ENCODE assay signal across 8 mouse cellular contexts in genomic region chr2:145161046-145161700, GRCm38 (mm10). TPM values are rescaled to one million over a fixed set of nuclear protein-coding genes. Genes with fewer than 3 reads are reported as not detected.
A peak's percentile ranks its signal among the peaks of the same experiment; 100 is the strongest.
DNase-seq lines count a peak whose midpoint lies in the region; ATAC-seq and TF ChIP-seq lines count a peak whose summit lies in the region.

No protein-coding gene starts in this region.

- no peak overlapping the region for H3K9ac ChIP-seq in kidney, postnatal 0 days (ENCODE audit: low read depth, low read length)
- no peak overlapping the region for H3K9ac ChIP-seq in liver, embryonic 11.5 days (ENCODE audit: low read depth, low read length)

- no peaks in the 10 kb centered on the region for H3K27me3 ChIP-seq in kidney, postnatal 0 days (ENCODE audit: insufficient read depth, low read length)
- no peaks in the 10 kb centered on the region for H3K27me3 ChIP-seq in liver, embryonic 11.5 days (replicated peaks; ENCODE audit: control insufficient read depth, insufficient read depth, low read length)

- no peak; the same call in 1 of the 2 replicates for ATAC-seq in kidney, postnatal 0 days (replicated peaks; ENCODE audit: low FRiP score, low read depth)
- peak; percentile 60 for ATAC-seq in liver, embryonic 11.5 days (replicated peaks; ENCODE audit: low FRiP score)

- H3K4me1 ChIP-seq in kidney, postnatal 0 days (replicated peaks; ENCODE audit: insufficient read depth, low read length), result no peaks in the 10 kb centered on the region
- no peaks in the 10 kb centered on the region for H3K4me1 ChIP-seq in liver, embryonic 11.5 days (replicated peaks; ENCODE audit: control insufficient read depth, insufficient read depth, low read length)
- H3K4me1 ChIP-seq in olfactory bulb, adult 2 months (ENCODE audit: control insufficient read depth, insufficient read depth, low read length), result no peaks in the 10 kb centered on the region

- H3K36me3 ChIP-seq in kidney, postnatal 0 days (ENCODE audit: insufficient read depth, low read length), result no peaks in the 10 kb centered on the region
- no peaks in the 10 kb centered on the region for H3K36me3 ChIP-seq in liver, embryonic 11.5 days (ENCODE audit: control insufficient read depth, insufficient read depth, low read length)

- H3K9me3 ChIP-seq in kidney, postnatal 0 days (replicated peaks; ENCODE audit: low read length), result no peaks in the 10 kb centered on the region
- no peaks in the 10 kb centered on the region for H3K9me3 ChIP-seq in liver, embryonic 11.5 days (ENCODE audit: control insufficient read depth, low read length)

- no peak overlapping the region for H3K4me2 ChIP-seq in kidney, postnatal 0 days (ENCODE audit: low read length)
- H3K4me2 ChIP-seq in liver, embryonic 11.5 days, result no peak overlapping the region

- peak; percentile 24 for DNase-seq in A20 (ENCODE audit: low read depth, low spot score)
- DNase-seq in adrenal gland, adult 2 months, result peak; percentile 89
- peak; percentile 86 for DNase-seq in embryo, embryonic 9.5 days (ENCODE audit: extremely low spot score)
- DNase-seq in heart, adult 9 months (ENCODE audit: low spot score in 2 of 2), result peak; percentile 29 to 69
- peak; percentile 88 for DNase-seq in kidney, postnatal 0 days (ENCODE audit: low spot score)
- peak; percentile 75 for DNase-seq in liver, embryonic 11.5 days (ENCODE audit: low spot score)
- peak; percentile 14 to 64 for DNase-seq in thymus, postnatal 10 days (ENCODE audit: low spot score in 2 of 2)

- H3K27ac ChIP-seq in kidney, postnatal 0 days, result no peak overlapping the region
- H3K27ac ChIP-seq in liver, embryonic 11.5 days (ENCODE audit: low read depth, low read length), result no peak overlapping the region
- H3K27ac ChIP-seq in olfactory bulb, adult 2 months (ENCODE audit: insufficient read depth, low read depth, low read length), result no peak overlapping the region

- WGBS in kidney, postnatal 0 days, result 29% methylated on average over 12 of the region's 12 CpGs
- 25% methylated on average over 12 of the region's 12 CpGs for WGBS in liver, embryonic 11.5 days
- 26% methylated on average over 12 of the region's 12 CpGs for WGBS in olfactory bulb, adult 2 months

- TF ChIP-seq CTCF in kidney, postnatal 0 days (IDR thresholded peaks at IDR 0.05; ENCODE audit: low read depth), result peak; percentile 93
- peak; percentile 84 for TF ChIP-seq CTCF in olfactory bulb, adult 2 months (IDR thresholded peaks at IDR 0.05; ENCODE audit: insufficient read depth, low read depth, low read length)

- no peak overlapping the region for H3K4me3 ChIP-seq in kidney, postnatal 0 days (replicated peaks; ENCODE audit: low read depth, low read length)
- no peak overlapping the region for H3K4me3 ChIP-seq in liver, embryonic 11.5 days (ENCODE audit: low read depth, low read length)
- H3K4me3 ChIP-seq in olfactory bulb, adult 2 months (ENCODE audit: insufficient read depth, low read depth, low read length), result no peak overlapping the region

- TF ChIP-seq POLR2A in olfactory bulb, adult 2 months (IDR thresholded peaks at IDR 0.05; ENCODE audit: insufficient read depth, low read depth, low read length), result no peak

RNA-seq across cellular contexts. Expression of gene Slc24a3, which starts 6.4 kb away (rescaled TPM):
- total RNA-seq in adrenal gland, adult 2 months (2021), result 10 to 100 TPM; 21.1 to 26.2 TPM
- 12.1 and 12.3 TPM in 2 replicates for polyA plus RNA-seq in adrenal gland, adult 2 months (2012; rRNA removed)
- 1.4 and 2.1 TPM in 2 replicates for polyA plus RNA-seq in kidney, postnatal 0 days (2015; fragmentation: Nextera tagmentation; extraction: Ambion mirVana)
- 2.1 and 2.4 TPM in 2 replicates for polyA plus RNA-seq in liver, embryonic 11.5 days (2014; fragmentation: Nextera tagmentation; extraction: Ambion mirVana)
- not detected in 2 replicates for polyA plus RNA-seq in olfactory bulb, adult 2 months (2012; ENCODE audit: insufficient read depth, insufficient read length, low replicate concordance, missing spikeins)

Comparison
In these comparisons a context has a peak if more than half of its experiments do, and no peak if none do; other contexts are left out.
1. DNase-seq: peak in every context shown above with its lines; median percentile 89 in adrenal gland, adult 2 months; 88 in kidney, postnatal 0 days; 86 in embryo, embryonic 9.5 days; 75 in liver, embryonic 11.5 days; 49 in heart, adult 9 months; 39 in thymus, postnatal 10 days; 24 in A20.